Mouse (Mus musculus) heart, postnatal 4 days (tissue): Measurements from ENCODE around the gene Il2. TPM values are rescaled to one million over a fixed set of nuclear protein-coding genes. Genes with fewer than 3 reads are reported as not detected.

Experiments
- DNase-seq: peaks from one replicate; pipeline ENCODE4 v3.0.0; 2021
- total RNA-seq, 2 experiments: library from RNA; stranded (reverse); gene quantifications; 2 replicates each; pipeline ENCODE4 v1.2.3; 2021

Gene Il2
- total RNA-seq = not detected

DNA sequence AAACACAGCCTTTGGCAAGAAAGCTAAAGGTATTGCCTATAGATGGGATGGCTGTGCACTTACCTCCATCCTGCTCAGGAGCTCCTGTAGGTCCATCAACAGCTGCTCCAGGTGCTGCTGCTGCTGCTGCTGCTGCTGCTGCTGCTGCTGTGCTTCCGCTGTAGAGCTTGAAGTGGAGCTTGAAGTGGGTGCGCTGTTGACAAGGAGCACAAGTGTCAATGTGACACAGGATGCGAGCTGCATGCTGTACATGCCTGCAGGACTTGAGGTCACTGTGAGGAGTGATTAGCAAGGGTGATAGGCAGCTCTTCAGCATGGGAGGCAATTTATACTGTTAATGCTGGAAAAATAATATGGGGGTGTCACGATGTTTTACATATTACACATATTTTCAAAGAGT, at the start of gene Il2:
TSS of gene Il2 (minus strand) at position 305 of the 400 bp plus-strand sequence.
- DNase-seq = no peak

GRCm38 (mm10) chr3:37174711-37175572, 49.2 kb upstream of the Il2 start:
- no peak for DNase-seq

DNA sequence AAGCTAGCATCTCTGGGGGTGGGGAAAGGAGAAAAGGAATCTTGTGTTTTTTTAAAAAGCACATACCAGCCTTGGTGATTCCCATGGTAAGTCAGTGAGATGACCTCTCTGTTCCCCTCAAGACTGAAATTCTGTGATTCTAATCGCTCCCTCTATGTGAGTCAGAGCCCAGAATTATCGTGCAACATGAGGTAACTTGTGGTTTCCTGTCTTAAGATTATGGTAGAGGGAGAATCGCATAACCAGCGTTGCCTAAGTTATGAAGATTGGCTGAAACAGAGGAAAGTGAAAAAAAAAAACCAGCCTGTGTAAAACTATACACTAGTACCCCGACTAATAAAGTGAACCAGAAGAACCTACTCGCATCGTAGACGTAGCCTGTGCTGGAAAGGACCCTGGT, 47.5 kb upstream of the Il2 start:
- DNase-seq = no peak

- no peak for DNase-seq
Measured at GRCm38 (mm10) chr3:37169283-37169682, 43.5 kb upstream of the Il2 start.

DNA sequence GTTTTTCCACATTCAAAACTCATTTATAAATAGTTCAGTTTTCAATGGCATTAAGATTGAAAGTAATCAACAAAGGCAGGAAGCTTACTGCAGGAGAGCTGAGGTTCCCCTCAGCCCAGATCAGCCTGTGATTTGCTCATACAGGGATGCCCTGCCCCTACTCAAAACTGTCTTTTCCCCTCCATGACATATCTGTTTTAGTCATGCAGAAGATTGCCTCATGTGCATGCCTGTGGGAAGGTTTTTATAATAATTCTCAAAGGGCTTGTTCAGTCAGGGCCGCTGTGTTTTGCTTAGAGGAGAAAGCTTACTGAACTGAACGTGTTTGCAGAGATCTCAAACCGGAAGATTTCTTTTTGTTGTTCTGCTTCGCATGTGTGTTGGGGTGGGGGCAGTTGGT, 35.3 kb upstream of the Il2 start:
- DNase-seq = no peak

GRCm38 (mm10) chr3:37158246-37158645, 32.5 kb upstream of the Il2 start:
- DNase-seq = peak; percentile 0

GRCm38 (mm10) chr3:37157082-37157481, 31.3 kb upstream of the Il2 start:
- DNase-seq = peak; percentile 2

DNA sequence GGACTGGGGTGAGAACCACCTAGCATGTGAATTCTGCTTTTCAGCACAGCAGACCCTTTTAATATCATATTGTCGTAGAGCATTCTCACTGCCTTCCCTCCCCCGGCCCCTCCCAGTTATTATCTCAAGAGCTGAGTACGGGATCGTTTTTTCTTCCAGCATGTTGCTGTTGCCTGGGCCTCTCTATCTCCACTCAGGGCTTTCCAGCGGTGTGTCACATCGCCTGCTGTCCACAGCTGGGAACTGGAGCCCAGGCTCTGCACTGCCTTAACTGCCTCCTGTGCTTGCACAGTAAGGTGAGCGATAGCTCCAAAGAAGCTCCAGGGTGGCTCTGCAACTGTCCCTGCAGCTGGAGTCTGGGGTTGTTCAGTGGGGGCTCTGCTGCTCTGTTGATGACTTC, 28.6 kb upstream of the Il2 start:
- no peak for DNase-seq

- no peak for DNase-seq
Measured at GRCm38 (mm10) chr3:37153004-37153403, 27.2 kb upstream of the Il2 start.

DNA sequence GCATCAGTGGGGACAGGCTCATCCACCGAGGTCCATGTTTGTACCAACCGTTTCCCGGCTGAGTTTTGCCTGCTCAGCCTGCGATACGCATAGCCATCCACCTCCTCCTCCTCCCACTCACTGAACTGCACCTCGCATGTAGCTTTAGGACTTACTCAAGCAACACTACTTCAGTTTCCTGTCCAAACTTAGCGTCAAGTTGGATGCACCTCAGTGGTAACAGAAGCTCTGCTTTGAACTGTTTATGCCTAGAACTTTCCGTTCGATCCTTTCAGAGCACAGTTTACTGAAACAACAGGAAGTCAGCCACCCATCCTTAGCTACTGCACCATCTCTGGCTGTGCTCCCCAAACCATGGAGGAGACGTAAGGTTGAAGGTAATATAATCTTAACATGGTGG, 26.5 kb upstream of the Il2 start:
- DNase-seq = no peak

- DNase-seq = no peak
Measured at GRCm38 (mm10) chr3:37146810-37147209, 21.1 kb upstream of the Il2 start.

DNA sequence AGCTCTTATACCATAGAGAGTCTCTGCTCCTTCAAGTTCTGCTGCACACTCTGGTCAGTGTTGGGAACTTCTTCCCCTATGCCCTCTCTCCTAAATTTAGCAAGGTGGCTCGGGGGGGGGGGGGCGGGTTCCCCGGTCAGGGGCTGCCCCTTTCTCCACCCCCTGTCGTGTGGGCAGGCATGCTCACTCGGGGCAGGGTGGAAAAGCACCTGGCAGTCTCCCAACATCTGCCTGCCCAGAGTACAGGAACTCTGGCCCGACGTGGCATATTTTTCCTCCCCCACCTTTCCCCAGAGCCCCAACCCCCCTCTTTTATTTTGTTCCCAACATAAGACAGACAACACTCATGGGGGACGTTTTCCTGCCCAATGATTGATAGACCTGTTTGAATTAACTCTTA, 20.6 kb upstream of the Il2 start:
- peak; percentile 62 for DNase-seq

DNA sequence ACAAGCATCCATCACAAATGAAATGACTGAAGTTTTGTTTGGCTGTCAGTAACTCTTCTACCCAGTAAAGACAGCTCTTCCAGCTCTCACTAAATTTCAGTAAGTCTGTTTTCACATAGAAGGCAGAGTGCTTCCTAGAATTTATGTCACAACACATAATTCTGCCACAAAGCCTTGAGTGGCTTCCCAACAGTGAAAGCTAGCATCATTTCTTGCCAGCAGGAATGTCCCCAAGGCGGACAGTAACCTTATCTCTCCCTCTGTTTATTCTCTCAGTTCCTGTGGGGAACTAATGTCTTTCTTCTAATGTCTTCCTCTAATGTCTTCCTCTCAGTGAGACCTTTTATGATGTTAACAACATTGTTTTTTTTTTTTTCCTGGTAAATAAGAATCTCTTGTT, 19.2 kb upstream of the Il2 start:
- no peak for DNase-seq

GRCm38 (mm10) chr3:37141827-37142226, 16.1 kb upstream of the Il2 start:
- DNase-seq = no peak

DNA sequence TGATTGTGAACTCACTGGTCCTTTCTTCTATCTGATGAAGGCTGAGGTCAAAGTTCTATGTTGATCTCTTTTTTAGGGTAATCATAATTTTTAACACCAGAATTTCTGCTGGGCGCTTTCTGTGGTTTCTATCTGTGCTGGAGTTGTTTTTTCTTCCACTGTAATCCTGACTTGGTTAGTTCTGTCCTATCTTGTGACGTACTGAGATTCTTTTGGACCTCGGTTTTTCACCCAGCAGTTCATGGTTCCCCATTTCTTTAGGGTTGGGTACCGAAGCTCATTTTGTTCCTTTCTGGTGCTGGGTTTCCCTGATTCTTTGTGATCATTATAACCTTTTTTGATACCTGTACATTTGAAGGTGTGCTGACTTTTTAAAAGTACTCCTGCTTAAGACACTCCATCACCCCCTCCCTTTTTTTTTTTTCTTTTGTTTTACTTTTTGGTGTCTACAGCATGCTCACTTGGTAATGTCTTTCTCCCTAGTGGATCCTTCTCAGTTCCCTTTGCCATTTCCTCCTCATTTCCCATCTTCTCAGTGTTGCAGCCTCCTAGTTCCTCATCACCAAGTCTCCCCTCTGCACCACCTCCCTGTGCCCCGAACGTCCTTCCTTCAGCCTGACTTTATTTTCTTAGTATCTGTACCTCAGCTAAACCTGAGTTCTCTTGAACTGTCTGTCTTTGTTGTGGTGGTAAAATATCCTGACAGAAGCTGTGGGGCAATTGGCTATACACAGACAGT, 14.6 kb upstream of the Il2 start:
- no peak for DNase-seq

GRCm38 (mm10) chr3:37139192-37139591, 13.4 kb upstream of the Il2 start:
- DNase-seq = no peak

DNA sequence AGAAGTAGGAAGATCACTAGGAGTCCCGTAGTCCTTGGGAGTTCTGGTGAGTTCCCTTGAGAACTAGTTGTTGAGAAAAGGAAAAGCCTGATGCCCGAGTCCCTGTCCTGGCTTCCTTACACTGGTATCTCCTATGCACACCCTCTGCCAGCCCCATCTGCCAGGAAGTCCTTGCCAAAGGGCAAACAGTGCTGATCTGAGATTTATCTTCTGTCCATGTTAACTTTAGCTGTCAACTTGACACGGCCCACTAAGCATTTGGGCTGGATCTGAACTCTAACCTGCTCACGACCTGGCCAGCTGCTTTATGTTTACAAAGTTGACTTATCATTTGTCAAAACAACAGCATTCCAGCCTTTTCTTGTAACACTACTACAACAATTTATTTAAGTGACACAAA, 11.5 kb upstream of the Il2 start:
- no peak for DNase-seq

- peak; percentile 17 for DNase-seq
Measured at GRCm38 (mm10) chr3:37129063-37129462, 3.3 kb upstream of the Il2 start.

- peak; percentile 30 for DNase-seq
Measured at GRCm38 (mm10) chr3:37128269-37128668, 2.5 kb upstream of the Il2 start.

- no peak for DNase-seq
Measured at GRCm38 (mm10) chr3:37126162-37126561, 403 bp upstream of the Il2 start.

GRCm38 (mm10) chr3:37090721-37091120, 35.0 kb downstream of the Il2 start:
- no peak for DNase-seq

GRCm38 (mm10) chr3:37084860-37085259, 40.9 kb downstream of the Il2 start:
- no peak for DNase-seq

GRCm38 (mm10) chr3:37073211-37073610, 52.5 kb downstream of the Il2 start:
- DNase-seq = peak; percentile 65
